Mouse (Mus musculus) thymus, adult 18-20 months (tissue): ENCODE measurements around the gene Tet3.
"Not testable (repeated sequence)": the region's sequence is repeated elsewhere in the genome, so short reads cannot be mapped to it uniquely, and the experiment has no call there.

Experiments used
- DNase-seq, 2 experiments: peaks; one replicate each; pipeline ENCODE4 v3.0.0; 2022; ENCODE audit warnings: mixed read lengths in 2 of 2

Tet3 gene

DNA sequence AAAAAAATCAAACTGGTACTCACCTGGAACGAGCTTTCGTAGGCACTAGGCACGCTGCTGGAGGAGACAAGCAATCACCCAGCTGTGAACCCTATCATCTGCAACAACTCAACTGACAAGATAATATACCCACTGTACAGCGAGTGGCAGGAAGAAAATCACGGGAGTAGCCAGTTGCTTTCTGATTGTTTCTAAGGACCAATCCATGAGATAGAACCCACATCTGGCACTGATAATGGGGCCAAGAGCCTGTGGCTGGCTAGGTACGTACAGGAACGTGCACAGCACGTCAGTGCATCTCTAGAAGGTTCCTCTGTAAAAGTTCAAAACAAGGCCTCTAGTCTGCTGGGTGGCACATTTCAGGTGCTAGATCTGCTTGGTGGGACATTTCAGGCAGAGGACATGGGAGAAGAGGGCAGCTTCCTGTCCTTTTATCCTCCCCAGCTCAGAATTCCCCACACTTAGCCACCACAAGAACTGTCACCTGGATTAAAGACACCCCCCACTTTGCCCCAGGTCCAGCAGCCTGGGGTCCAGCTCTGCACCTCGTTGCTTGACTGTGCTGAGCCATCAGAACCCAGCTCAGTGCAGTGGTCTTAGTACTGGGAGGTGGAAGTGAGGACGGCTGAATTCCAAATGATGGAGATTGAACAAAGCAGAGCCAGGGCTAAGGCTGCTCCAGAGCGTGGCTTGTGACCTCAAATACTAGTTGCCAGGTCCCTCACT is 97.2 kb downstream of the Tet3 start:
- no peak for DNase-seq

DNA sequence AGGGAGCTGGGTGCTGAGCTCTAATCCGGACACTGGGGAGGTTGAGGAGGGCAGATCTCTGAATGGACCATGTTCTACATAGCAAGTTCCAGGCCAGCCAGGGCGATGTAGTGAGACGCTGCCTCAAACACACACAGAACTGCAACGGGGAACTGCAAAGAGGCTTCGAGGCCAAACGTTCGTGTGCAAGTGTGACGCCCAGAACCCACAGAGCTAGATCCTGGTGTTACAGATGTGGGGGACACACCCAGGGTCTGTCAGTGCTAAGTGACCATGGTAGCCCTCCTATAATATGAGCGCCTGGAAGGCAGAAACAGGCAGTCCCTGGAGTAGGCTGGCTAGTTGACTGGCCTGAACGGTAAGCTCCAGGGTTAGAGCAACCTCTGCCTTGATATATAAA is 101.4 kb downstream of the Tet3 start:
- no peak for DNase-seq

DNA sequence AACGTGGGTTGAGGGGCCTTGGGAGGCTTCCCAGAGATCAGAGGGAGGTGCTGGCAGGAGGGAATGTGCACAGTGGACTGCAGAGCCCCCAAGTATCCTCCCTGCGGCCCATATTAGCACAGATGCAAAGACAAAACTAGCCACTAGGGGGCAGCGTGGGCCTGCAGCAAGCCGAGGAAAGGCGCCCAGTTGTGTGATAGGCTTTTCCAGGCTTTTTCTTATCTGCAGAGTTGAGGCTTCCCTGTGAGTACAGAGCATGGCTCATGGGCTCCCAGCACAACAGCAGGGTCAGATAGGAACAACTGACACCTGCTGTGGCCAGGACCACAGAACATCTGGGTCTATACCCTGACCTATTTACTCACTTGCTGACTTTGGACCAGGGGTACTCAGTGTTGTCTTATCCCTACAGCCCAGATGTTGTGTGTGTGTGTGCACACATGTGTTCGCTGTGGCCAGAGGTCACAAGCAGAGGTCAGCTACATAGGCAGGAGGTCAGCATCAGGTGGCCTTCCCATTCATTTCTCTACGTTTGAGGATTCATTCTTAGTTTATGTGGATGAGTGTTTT is 102.2 kb downstream of the Tet3 start:
- DNase-seq = peak; percentile 44 to 50

DNA sequence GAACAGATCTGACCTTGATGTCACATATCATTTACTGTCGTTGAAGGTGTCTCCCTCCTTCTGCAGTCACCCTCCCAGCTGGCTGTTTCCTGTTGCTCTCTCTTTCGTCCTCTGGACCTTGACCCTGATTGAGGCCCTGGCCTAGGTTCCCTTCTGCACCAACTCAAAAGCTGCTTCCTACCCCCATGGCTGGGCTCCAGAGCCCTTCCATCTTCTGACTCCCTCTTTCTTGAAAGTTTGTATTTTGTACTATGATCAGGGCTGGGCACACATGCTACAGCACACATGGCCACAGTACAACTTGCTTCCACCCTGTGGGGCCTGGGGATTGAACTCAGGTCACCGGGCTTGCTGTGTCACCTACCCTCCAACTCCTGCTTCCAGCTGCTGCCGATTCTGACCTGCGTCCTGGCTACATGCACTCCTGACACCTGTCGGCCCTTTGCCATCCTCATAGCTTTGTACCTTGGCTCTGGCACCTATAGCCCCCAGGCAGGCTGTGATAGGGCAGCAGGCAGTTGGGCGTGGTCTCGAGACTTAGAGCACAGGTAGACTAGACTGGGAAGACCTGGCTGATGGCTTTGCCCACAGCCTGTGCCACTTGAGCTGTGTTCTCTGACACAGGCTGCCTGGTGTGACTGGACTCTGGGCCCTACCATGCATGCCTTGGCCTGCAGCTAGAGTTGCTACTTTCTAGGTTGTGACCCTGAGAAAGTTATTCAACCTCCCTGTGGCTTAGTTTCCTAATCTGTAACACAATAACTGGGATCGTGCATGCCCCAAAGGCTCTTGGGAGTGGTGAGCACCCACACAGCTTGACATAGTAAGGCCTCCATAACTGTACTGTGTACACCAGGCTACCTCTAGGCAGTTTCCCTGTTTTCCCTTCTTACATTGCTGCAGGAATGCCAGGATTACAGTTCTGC is 103.8 kb downstream of the Tet3 start:
- DNase-seq = no peak

DNA sequence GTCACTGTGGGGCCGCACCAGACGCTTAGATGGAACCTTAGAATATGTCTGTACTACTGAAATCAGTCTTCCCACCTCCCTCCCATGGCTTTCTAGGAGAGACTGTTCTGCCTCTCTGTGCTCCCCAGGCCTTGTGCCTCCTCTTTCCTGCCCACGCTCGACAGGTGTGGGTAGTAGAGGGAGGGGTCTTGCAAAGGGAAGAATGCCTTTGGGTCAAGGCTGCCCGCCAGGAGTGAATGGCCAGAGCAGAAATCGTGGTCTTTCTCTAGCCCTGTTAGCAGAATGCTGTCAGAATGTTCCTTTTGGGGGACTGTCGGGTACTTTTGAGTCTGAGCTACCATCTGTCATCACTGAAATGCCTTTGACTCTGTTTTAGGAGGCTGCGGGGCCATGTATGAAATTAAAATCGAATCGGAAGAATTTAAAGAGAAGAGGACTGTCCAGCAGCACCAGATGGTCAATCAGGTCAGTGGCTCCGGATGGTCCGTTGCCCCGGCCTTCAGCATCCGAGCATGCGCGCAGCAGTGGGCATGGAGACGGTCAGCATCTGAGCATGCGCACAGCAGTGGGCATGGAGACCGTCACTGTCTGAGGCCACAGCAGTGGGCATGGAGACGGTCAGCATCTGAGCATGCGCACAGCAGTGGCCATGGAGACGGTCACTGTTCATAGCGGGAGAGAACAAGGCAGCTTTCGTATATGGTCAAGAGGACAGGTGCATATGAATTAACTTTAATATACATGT is 106.0 kb downstream of the Tet3 start:
- DNase-seq = no peak

DNA sequence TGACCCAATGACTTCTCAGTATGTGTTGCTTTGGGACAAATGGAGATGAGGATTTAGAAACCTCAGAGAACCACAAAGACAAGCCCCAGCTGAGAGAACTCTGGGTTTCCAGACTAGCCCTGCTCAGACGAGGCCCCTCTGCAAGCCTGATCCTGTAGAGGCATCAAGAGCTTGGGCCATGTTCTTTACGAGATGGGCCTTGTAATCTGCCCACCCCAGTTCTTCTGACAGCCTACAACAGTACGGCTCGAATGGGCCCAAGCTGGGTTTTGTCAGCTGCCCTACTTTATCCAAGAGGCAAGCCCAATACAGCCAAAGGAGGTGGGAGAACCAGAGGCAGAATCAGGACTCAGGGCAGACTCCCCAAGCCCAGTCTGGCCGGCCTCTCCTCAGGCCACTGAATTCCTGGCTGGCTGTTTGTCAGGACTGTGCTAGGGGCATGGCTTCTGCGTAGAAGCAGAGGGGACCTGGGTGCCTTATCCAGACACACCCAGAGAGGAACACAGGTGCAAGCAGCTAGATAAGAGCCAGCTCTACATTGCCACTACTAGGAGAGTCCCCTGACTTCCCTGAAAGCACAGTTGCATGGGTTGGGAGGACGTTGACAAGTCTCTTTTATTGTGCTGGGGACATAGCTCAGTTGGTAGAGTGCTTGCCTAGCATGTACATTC is 107.3 kb downstream of the Tet3 start:
- no peak for DNase-seq

DNA sequence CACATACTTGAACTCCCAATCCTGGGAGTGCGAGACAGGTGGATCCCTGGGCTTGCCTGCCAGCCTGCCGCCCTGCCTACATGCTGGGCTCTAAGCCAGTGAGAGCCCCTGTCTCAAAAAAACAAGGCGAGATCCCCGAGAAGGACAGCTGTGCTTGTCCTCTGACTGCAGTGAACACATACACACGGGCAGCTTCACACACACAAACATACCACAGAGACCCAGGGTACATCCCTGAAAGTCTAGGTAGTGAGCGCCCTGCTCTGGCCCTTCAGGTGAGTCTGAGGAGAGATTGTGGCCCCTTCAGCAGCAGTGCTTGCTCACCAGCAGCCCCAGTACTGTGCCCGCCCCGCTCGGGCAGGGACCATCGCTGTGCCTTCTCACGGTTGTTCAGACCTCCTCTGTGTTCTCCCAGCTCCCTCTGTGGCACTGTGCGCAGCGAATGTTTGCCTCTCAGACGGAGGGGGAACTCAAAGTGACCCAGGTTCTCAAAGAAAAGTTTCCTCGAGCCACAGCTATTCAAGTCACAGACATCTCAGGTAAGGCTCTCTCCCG is 108.0 kb downstream of the Tet3 start:
- no peak for DNase-seq

DNA sequence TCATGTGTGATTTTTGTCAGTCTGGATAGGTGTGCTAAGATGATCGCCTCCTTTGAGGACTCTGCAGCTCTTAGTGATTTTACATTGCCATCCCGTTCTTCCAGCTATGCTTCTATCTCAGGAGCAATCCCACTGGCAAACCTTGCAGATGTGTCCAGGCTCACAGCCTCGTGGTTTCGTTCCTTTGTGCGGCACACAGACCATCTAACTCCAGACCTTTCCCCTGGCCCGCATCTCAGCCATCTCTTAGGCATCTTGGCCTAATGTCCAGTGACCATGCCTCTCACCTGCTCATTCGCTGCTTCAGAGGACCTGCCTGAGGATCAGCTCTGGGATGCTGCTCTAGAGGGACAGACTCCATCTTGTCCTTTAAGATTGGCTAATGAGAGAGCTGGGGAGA is 108.7 kb downstream of the Tet3 start:
- no peak for DNase-seq

DNA sequence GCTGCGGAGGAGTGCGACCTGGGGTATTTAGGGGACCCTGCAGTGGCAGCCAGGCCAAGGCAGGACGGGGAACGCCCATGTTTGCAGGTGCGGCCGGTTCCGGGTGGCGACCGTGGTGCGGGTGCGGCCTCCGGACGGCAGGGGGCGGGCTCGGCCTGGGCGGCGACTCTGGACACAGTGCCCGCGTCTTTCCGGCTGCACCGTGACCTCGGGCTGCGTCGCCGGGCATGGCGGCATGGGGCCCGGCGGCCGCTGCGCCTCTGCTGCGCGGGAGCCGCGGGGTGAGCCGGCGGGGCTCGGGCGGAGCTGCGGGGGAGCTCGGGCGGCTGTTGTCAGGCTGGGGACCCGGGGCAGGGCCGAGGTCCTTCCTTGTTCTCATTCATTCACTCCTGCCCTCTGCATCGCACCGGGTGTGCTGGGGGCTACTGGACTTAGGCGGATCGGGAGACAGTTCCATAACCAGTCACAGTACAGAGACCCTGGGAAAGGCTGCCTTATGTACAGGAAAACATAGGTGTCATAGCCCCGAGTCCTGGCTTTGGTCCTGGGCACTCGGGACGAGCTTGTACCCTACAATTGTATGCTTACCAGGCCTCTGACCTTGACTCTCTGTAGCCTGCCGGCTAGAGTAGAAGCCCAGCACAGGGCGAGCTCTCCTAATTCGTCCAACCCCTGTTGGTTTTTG is 109.5 kb downstream of the Tet3 start:
- DNase-seq = peak; percentile 84 to 85

DNA sequence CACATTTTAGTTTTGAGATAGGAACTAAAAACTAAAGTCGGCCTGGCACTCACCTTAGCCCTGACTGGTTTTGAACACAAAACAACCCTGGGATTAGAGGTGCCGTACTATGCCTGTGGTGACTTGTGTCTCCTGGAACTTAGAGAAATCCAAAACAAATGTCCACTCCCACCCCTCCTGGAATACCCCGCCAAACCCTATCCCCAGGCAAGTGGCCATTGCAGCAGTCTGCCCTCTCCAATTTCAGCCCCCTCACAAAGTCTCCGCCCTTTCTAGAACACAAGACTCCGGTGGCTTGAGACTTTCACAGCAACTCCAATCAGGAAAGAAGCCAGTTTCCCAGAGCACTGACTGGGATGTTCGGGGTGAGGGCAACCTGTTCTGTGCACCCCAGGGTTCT is 110.0 kb downstream of the Tet3 start, which contains the start of gene Bola3:
Bola3 (plus strand) TSS at position 275 of the 400 bp plus-strand sequence.
- DNase-seq = no peak

DNA sequence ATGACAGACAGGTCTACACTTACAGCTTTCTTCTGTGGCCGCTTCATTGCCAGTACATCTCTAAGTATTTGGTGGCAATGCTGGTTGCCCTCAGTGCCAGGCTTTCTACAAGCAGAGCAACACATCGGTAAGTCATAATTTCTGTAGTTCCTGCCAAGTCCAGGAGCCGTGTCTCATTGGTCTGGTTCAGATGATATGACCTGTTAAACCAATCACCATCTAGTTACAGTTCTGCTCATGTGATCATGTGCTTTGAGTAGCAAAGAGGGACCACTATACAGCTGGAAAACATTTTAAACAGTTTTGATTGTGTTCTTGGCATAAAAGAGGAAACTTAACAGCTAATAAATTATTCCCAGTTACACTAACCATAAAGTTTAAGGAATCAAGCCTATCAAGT is 111.0 kb downstream of the Tet3 start:
- DNase-seq = no peak

DNA sequence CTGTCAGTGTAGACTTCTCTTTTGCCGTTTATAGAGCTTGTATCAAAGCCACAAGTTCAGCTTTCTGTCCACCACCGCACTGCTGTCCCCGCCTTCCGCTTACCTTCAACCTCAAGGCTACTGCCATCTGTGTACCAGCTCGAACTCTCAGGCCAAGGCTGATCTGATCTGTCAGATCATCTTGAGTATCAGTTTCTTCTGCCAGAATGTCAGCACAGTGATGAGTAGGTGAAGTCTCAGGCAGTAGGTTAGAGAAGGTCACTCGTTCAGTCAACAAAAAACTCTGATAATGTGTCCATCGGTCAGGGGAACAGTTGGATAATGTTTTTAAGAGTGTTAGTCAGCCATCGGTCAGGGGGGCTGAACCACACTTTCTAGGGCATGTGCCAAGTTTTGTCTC is 113.6 kb downstream of the Tet3 start:
- DNase-seq = not testable (repeated sequence)

DNA sequence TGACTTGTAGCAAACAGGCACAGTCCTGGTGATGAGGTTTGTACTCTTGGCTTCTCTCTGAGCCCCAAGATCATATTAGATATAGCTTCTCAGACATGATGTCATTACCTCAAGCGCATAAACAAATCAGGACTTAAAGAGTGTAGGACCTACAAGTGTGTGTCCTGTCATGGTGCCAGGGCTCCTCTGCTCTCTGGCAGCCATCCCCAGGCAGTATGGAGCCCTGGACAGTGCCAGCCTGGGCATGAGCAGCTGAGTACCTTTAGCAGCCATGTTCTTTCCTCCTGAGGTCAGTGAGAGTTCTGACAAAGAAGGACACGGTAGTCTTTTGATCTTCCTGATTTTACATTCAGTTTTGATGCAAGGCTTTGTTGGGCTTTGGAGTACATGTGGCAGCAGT is 115.9 kb downstream of the Tet3 start:
- no peak for DNase-seq

DNA sequence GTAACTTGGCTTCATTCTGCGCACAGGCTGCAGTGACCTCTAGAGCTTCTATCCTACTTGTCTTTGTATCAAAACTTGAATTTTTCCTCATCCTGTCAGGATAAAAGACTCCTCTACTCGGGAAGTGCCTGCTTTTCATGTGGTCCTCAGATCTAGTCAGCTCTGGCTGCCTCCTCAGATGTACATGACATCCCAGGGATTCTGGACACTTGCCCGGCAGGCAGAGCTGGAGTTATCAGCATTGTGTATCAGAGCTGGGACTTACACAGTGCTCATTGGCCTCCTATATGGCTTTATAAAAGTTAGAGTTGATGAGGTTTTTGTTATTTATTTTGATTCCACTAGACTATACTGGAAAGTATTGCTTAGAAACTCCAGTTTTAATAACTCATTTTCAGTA is 117.5 kb downstream of the Tet3 start:
- DNase-seq = no peak

DNA sequence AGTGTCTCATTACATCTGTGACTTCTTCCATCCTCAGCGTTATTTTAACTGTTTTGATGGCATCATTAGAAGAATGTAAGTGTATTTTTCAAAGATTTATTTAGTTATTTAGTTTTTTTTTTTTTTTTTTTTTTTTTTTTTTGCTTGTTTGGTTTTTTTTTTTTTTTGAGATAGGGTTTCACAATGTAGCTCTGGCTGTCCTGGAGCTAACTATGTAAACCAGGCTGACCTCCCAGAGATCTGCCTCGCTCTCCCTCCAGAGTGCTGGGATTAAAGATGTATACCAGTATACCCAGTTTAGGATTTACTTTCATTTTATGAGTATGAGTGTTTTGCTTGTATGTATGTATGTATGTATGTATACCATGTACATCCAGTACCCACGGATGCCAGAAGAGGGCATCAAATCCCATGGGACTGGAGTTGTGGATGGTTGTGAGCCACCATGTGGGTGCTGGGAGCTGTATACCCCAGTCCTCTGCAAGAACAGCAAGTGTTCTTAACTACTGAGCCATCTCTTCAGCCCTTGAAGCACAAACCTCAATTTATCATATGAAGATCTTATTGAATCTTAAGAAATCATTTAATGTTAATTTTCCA is 131.2 kb downstream of the Tet3 start:
- DNase-seq = no peak

DNA sequence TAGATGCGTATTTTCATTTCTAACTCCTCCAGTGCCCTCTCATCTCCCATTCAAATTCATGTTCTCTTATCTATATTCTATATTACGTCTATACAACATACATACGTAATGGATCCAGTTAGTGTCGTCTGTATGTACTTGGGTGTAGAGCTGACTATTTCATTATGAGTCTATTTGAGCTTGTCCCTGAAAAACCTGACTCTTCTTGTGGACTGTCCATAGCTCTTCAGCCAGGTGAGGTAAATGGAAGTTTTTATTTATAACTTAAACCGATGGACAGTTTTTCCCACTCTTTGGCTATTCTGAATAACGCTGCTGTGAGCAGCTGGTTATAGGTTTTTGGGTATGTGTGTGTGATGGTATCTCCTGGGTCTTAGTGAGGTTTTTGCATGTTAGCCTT is 132.1 kb downstream of the Tet3 start:
- DNase-seq = no peak

DNA sequence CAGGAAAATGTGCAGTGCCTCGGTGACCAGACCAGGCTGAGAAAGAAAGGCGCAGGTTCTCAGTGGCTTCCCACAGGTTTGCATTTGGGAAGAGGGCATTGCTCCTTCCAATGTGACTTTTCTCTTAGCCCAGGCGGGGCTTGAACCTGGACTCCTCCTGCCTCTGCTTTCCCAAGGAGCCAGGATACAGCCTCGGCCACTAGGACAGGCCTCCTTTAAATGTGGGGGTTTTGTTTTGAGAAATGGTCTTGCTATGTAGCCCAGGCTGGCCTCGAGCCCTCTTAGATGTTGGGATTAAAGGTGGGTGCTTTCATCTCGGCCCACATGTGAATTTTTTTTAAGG is 132.5 kb downstream of the Tet3 start:
- DNase-seq = no peak

DNA sequence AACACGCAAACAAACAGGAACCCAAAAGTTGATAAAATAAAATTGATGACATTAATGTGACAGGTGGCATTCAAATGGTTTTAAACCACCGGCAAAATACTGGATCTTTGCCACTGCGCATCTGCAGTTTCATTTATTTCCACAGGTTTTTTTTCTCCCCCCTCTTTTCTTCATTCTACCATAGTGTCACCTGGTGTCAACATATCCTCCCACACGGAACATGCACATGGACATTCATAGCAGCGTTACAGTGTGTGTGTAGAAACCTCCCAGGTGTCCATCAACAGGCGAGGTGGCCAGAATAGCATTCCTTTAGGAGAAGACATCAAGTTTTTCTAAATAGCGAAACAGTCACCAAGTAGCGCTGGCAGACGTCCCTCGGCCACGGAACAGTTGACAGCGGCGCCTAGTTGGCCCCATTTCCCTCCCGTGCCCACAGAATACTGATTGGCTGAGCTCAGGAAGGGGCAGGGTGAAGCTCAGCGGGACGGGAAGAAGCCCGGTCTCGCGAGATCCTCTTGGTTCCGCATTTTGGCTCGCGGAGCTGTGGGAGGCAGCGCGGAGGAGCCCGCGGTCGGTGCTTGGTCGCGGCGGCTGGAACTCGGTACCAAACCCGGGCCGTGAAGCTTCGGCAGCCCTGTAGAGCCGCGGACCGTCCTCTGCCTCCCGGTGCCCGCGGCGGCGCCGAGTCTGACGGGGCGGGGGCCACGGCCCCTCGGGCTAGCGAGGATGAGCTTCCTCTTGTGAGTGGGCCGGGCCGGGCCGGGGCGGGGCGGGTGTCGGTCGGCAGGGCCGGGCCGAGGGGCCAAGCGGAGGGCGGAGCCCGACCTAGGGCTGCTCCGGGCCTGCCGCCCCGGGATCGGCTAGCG is 133.1 kb downstream of the Tet3 start, which contains the start of the genes Mthfd2 and Mob1a:
Mthfd2 (minus strand) TSS at position 384 of the 869 bp plus-strand sequence.
Mob1a (plus strand) TSS at position 492 of the 869 bp plus-strand sequence.
- peak; percentile 87 to 92 for DNase-seq

DNA sequence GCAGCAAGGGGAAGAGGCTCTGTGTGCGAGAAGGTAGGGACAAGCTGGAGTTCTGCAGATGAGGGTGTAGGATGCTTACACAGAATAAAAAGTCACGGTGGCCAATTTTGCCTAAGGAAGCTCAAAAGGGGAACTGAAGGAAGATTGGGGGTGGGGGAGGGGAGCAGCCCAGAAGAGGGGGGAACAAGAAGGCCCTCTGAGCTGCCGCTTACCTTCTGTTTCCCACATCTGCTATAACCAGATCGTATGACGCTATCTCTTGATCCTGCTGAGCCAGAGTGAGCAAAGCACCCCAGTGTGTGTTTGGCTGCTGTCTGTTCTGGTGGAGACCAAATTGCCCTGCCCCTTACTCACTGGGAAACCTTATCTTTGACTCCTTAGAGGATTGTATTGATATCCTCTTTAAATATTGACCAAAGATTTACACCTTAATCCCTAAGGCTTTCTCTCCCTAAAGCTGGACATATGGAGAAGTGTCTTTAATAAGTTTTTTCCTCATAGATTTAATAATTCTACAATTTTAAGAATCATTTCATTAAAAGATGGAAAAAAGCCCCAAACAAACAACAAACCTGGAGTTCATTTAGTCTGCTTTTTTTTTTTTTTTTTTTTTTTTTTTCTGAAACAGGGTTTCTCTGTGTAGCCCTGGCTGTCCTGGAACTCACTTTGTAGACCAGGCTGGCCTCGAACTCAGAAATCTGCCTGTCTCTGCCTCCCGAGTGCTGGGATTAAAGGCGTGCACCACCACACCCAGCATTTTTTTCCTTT is 135.0 kb downstream of the Tet3 start:
- DNase-seq = no peak
